Mouse (Mus musculus) megakaryocyte progenitor cell, adult 5-6 weeks (primary cell): ENCODE data around the gene Hmga1b. TPM values are rescaled to one million over a fixed set of nuclear protein-coding genes. Genes with fewer than 3 reads are reported as not detected.
A peak's percentile ranks its signal among the peaks of the same experiment; 100 is the strongest.
"Not testable (repeated sequence)": the region's sequence is repeated elsewhere in the genome, so short reads cannot be mapped to it uniquely, and the experiment has no call there.

Experiments
- ATAC-seq: replicated peaks from 2 replicates; pipeline ENCODE4 v1.8.0; 2016; ENCODE audit warnings: mild to moderate bottlenecking, moderate TSS enrichment, inconsistent platforms; ENCODE audit not compliant: poor library complexity
- total RNA-seq, 2 experiments: library from RNA; stranded (forward) in 1 of 2; stranded (reverse) in 1 of 2; fragments of 157-497, 149-512 nt in 1 of 2; fragments of 200-1000 nt in 1 of 2; gene quantifications; 2 replicates each; pipeline versions ENCODE4 v1.2.3 to v1.2.4; 2015 to 2017

Gene Hmga1b
- total RNA-seq, 2 experiments from 2014 or later = 20.6 to 31.3 TPM

DNA sequence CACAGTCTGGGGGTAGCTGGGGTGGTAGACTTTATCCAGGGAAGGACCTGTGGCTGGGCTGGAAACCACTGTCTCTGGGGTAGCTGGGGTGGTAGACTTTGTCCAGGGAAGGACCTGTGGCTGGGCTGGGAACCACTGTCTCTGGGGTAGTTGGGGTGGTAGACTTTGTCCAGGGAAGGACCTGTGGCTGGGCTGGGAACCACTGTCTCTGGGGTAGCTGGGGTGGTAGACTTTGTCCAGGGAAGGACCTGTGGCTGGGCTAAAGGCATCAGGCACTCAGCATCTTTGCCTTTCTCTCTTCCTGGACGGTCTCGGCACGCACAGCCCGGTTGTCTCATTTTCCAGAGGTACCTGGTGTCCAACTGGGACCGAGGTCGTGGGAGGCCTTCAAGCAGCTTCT, 18.8 kb downstream of the Hmga1b start:
- not testable (repeated sequence) for ATAC-seq

GRCm38 (mm10) chr11:120783426-120784063, 21.0 kb downstream of the Hmga1b start:
- 0 out of 2 replicates have a peak, but pooled peaks have one; percentile 1 for ATAC-seq

DNA sequence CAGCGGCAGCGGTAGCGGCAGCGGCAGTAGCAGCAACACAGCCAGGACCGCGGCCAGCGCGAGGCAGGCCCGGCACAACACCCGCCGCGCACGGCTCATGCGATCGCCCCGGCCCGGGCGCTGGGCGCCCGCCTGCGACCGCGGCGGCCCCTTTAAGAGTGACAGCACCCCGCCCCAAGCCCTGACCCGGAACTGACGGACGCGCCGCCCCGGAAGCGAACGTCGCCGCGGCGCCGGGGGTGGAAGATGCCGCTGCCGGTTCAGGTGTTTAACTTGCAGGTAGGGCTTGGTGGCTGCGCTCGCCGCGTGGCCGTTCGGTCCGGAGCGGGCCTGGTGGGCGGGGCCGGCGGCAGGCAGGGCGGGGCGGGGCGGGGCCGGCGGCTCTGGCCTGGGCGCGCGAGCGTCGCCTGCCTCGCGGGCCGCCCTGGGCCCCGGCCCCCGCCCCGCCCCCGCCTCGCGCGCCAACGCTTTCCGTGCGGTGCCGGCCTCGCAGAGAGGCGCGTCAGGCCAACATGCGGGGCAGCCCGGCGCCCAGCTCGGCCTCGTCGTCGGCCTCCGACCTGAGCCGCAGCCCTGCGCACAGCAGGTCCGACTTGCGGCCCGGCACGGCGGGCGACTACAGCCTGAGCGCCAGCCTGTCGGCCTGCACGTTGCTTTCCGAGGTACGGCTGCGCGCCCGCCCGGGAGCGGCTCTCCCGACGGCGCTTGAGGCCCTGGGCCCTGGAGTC, 21.6 kb downstream of the Hmga1b start, which contains the start of the genes Rfng and Gps1:
TSS of gene Rfng (minus strand) at position 144 of the 728 bp plus-strand sequence.
TSS of gene Gps1 (plus strand) at position 209 of the 728 bp plus-strand sequence.
- peak; percentile 81 for ATAC-seq

DNA sequence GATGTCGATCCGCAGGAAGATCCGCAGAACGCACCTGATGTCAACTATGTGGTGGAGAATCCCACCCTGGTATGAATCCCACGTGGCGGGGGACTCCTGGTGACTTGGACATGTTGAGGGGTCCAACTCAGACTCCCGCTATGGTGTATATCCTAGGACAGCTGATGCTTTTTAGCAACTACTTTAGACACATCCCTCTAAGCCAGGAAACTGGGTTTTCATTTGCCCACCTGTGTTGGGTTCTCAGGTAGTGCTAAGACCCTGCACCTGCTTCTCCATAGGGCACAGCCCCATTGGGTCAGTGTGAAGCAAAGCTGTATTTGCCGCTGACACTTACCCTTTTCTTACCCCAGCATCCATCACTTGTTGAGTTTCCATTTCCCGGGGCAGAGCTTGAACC, 22.6 kb downstream of the Hmga1b start:
- no peak for ATAC-seq

DNA sequence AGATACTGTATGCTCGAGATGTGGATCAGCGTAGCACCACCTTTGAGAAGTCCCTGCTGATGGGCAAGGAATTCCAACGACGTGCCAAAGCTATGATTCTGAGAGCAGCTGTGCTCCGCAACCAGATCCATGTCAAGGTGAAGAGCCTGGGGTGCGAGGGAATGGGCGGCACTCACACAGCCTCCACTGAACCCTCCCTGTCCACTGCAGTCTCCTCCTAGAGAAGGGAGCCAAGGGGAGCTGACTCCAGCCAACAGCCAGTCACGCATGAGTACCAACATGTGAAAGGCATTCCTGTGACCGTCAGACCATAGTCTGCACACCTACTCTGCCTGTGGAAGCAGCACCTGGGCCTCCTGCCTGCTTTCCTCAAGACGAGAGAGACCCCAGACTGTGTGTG, 25.9 kb downstream of the Hmga1b start:
- ATAC-seq = not testable (repeated sequence)

GRCm38 (mm10) chr11:120789355-120789754, 26.8 kb downstream of the Hmga1b start:
- ATAC-seq = no peak

DNA sequence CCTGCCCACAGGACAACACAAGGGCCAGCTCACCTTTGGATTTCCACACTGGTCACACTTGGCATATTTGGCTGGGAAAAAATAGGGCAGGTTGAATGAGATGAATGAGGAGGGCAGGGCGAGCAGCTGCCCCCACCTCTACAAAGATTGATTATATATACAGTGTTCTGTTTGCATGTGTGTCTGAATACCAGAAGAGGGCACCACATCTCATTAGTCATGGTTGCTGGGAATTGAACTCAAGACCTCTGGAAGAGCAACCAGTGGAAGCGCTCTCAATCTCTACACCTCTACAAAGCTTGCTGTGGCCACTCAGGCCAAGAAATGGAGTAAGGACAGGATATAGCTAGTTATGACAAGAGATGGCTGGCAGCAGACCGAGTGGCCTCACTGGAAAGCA, 27.2 kb downstream of the Hmga1b start:
- ATAC-seq = 0 out of 2 replicates have a peak, but pooled peaks have one; percentile 26

DNA sequence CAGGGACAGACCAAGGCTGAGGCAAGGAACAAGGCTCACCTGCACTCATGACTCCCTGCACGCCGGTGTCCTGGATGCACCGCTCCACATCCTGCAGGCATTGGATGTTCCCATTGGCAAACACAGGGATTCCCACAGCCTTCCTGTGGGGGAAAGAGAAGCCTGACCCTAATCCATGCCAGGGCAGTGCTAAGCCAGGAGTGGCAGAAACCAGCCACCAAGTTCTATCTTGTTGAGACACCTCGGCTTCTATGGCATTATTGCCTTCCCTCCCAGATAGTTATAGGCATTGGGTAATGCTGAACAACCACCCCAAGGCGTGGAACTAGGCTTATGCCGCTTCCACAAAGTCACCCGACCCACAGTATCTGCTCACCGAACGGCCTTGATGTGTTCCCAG, 30.1 kb downstream of the Hmga1b start:
- no peak for ATAC-seq

GRCm38 (mm10) chr11:120795756-120796613, 33.4 kb downstream of the Hmga1b start, which contains the start of gene Dus1l:
TSS of gene Dus1l (minus strand) at chr11:120796403.
- peak; percentile 89 for ATAC-seq

GRCm38 (mm10) chr11:120796614-120796946, 34.0 kb downstream of the Hmga1b start:
- peak; percentile 10; the same call in 1 of the 2 replicates for ATAC-seq

DNA sequence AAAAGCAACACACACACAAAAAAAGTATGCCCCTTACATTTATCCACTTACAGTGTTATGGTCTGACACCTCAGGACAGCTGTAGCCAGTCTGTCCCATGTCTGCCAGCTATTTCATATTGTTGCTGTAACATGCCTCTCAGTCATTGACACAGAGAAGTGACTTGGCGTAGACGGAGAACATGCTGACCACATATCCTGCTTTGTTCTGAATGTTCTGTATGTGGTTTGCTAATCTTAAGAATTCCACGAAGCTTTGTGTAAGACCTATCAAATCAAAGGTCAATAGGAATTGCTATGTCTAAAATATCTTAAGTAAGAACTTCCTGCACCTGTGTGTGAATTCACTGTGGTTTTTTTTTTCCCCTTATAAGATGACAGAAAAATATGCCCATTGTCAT, 35.6 kb downstream of the Hmga1b start:
- ATAC-seq = no peak

DNA sequence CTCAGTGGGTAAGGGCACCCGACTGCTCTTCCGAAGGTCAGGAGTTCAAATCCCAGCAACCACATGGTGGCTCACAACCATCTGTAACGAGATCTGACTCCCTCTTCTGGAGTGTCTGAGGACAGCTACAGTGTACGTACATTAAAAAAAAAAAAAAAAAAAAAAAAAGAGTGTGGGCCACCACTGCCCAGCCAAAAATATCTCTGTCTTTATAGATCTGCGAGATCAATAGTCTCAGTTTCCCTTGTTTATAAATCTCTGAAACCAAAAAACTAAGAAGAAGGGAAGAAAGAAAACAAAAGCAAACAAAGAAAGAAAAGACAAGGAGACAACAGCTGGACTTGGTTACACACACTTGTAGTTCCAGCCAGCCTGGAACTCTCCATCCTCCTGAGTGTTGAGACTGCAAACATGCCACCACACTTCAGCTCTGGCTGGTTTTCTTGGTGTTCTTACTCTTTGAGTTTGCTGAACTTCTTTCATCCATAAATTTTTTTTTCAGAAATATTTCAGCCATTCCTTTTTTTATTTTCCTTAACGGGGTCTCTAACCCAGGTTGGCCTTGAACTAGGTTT, 36.8 kb downstream of the Hmga1b start:
- ATAC-seq = no peak

DNA sequence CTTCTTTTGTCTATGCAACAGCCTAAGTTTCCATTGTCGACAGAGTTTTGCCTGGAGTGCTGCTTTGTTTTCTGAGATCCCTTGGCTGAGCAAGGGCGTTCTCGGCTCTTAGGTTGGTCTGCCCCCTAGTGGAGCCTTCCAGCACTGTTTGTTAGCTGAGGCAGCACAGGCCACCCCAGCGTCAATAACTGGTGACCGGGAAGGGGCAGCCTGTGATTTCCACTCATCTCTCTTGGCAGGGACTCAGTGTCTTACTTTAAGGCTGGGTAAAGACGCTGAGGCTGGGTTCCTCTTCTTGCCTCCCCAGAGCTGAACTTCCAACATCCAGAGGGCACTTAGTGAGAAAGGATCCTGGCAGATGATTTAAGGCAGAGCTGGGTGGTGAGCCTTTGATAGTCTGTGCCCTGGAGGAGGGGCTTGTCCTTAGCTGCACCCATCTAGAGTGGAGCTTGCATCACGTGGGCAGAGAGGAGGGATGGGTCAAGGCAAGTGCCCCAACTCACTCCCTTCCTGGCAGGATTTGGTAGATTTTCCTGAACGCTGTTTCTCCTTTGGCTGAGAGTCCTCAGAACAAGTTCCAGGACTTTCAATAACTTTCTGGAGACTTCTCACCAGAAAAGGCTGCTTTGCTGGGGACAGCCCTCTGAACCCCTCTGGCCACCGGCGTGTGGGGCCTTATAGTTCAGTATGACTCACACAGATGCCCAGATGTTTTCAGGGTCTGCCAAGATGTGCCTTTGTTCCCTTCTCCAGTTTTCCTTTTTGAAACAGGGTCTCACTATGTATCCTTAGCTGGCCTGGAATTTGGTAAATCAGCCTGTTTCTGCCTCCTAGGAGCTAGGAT, 37.7 kb downstream of the Hmga1b start:
- ATAC-seq = peak; percentile 79

DNA sequence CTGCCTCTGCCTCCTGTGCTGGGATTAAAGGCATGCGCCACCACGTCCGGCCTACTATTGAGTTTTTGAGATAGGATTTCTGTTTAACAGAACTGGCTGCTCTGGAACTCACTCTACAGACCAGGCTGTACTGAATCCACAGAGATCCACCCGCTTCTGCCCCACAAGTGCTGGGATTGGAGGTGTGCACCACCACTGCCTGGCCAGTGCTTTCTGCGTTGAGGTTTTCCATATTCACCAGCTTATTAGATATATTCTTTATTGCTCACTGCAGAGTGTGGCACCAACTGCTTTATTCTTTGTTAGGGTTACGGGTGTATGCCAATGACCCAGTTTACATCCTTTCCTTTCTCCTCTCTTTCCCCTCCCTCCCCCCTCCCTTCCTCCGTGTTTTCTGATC, 41.7 kb downstream of the Hmga1b start:
- no peak for ATAC-seq

DNA sequence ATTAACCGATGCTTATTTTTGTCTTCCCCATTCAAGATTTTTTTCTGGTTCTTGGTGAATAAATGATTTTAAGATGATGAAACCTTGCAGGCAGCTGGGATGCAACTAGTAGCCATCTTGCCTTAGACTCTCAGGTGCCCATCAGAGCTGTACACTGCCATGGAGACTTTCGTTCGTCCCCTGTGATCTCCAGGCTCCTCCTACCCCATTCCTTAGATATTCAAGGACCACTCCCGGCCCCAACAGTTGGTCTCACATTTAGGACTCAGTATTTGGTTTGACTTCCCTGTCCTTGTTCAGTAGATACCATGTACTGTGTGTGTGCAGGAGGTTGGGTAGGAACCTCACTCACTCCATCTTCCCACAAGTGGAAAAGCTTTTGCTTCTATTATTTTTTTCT, 42.2 kb downstream of the Hmga1b start:
- no peak for ATAC-seq

- no peak for ATAC-seq
Observed at GRCm38 (mm10) chr11:120805375-120806298, 43.0 kb downstream of the Hmga1b start.

DNA sequence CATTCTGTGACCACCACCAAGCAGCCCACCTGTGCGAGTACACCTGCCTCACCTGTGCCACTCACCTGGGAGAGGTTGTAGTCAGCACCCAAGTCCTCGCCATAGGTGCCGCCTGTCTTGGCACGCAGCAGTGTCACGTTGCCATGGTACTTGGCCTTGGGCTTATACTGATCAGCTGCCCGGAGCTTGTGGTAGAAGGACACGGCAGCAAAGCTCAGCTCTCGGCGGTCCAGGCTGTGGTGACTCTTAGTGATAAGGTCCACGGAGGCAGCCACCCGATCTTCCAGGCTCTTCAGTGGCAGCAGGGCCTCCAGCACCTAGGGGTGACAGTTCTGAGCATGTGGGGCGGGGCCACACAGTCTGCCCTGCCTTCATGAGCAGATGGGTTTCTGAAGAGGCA, 45.4 kb downstream of the Hmga1b start:
- 0 out of 2 replicates have a peak, but pooled peaks have one; percentile 15 for ATAC-seq

DNA sequence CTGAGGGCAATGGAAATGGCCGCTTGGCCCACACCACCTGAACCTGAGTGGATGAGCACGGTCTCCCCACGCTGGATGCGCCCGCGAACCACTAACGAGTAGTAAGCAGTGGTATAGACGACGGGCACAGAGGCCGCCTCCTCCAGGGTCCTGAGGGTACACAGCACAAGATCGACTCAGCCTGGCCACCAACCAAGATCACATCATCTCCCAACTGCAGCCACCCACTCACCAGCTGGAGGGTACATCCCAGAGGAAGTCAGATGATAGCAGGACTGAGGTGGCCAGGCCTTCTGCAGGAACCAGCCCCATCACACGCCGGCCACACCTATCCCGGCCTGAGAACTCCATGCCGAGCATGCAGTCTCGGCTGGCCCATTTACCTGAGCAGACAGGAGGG, 49.5 kb downstream of the Hmga1b start:
- no peak for ATAC-seq
